Mouse (Mus musculus) heart, adult 2 months (tissue): ENCODE results near the gene Vwa1. TPM values are rescaled to one million over a fixed set of nuclear protein-coding genes. Genes with fewer than 3 reads are reported as not detected.
"Not testable (repeated sequence)": the region's sequence is repeated elsewhere in the genome, so short reads cannot be mapped to it uniquely, and the experiment has no call there.

ENCODE experiments used
- DNase-seq, 2 experiments: peaks; one replicate each; pipeline ENCODE4 v3.0.0; 2021
- H3K27ac ChIP-seq: fragments of 200-600 bp; 2 replicates; pipeline ENCODE4 v1.8.1; 2022
- H3K27me3 ChIP-seq: fragments of 200-500 bp; 2 replicates; pipeline ENCODE4 v1.6.1; 2012; ENCODE audit warnings: mild to moderate bottlenecking, low read length, inconsistent platforms, mixed read lengths; ENCODE audit not compliant: control insufficient read depth, insufficient read depth
- H3K36me3 ChIP-seq: fragments of 200-500 bp; 2 replicates; pipeline ENCODE4 v1.6.1; 2012; ENCODE audit warnings: low read length, inconsistent platforms; ENCODE audit not compliant: control insufficient read depth, insufficient read depth
- H3K4me1 ChIP-seq: fragments of 200-500 bp; 2 replicates; pipeline ENCODE4 v1.6.1; 2011; ENCODE audit warnings: low read length; ENCODE audit not compliant: control insufficient read depth, insufficient read depth
- H3K4me3 ChIP-seq: fragments of 200-600 bp; 2 replicates; pipeline ENCODE4 v1.8.1; 2022
- H3K79me2 ChIP-seq: fragments of 200-500 bp; replicated peaks from 2 replicates; pipeline ENCODE4 v1.6.1; 2012; ENCODE audit warnings: mild to moderate bottlenecking, inconsistent platforms, low read length, moderate library complexity, mixed read lengths; ENCODE audit not compliant: control insufficient read depth, insufficient read depth
- H3K9ac ChIP-seq: fragments of 200-500 bp; 2 replicates; pipeline ENCODE4 v1.6.1; 2012; ENCODE audit warnings: low read depth, mild to moderate bottlenecking, control low read depth, inconsistent platforms, low read length, mixed read lengths
- CTCF ChIP-seq: fragments of 200-600 bp; IDR thresholded peaks from 2 replicates; pipeline ENCODE4 v1.8.1; 2022; ENCODE audit warnings: antibody characterized with exemption, mild to moderate bottlenecking, moderate library complexity
- EP300 ChIP-seq: fragments of 200-500 bp; IDR thresholded peaks from 2 replicates; pipeline ENCODE4 v1.6.1; 2011; ENCODE audit warnings: low read depth, low read length, control low read depth; ENCODE audit not compliant: insufficient read depth
- POLR2A ChIP-seq: fragments of 200-500 bp; IDR thresholded peaks from 2 replicates; pipeline ENCODE4 v1.6.1; 2011; ENCODE audit warnings: mild to moderate bottlenecking, low read depth, low read length, control low read depth; ENCODE audit not compliant: insufficient read depth
- WGBS: fragments of 180-500 bp; shearing (Covaris S2); methylation state at CpG from one replicate; pipeline ENCODE4 v1.1.7; 2018; 5-methylcytosine and 5-hydroxymethylcytosine counted together
- intact Hi-C: fragments of 180-260 bp; cut with DNase I; formaldehyde crosslinking; loops from one replicate; pipeline ENCODE4 v1.15.1; 2025
- polyA plus RNA-seq: library from polyadenylated mRNA; depleted of rRNA; stranded (reverse); fragments of >200 nt; gene quantifications from 2 replicates; pipeline ENCODE4 v1.2.3, GENCODE M21; 2012
- total RNA-seq, 2 experiments: library from RNA; stranded (reverse); gene quantifications; 2 replicates each; pipeline ENCODE4 v1.2.3; 2021

The Vwa1 gene
- total and polyA plus RNA-seq, 3 experiments = 6.4 to 14.4 (median 9.8) TPM

GRCm38 (mm10) chr4:155745136-155745535, 29.4 kb downstream of the Vwa1 start:
- H3K36me3 ChIP-seq = no peaks in the 10 kb centered on the region

DNA sequence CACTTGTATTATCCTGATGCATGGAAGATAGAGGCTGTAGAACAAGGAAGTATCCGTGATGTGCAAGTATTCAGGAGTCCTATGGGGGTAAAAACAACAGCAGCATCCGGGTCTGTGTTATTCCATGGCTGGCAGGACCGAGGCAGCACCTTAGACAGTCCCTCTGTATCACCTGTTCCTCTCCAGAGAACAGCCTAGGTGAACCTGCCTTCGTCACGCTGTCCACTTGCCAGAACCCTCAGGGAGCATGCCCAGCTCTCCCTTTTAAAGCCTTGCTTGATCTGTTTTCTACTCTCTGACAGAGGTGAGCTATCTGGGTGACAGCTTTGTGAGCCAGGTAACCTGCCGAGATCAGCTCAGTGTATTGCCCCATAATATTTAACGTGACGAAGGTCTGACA, 30.0 kb downstream of the Vwa1 start:
- Histone ChIP-seq H3K36me3 (no peaks in the 10 kb centered on the region), H3K4me1 (no peaks in the 10 kb centered on the region), H3K27ac (no peak overlapping the region), H3K9ac (no peak overlapping the region), H3K79me2 (no peaks in the 10 kb centered on the region), H3K27me3 (no peaks in the 10 kb centered on the region), H3K4me3 (no peak overlapping the region)
- DNase-seq = no peak
- TF ChIP-seq POLR2A (no peak), EP300 (no peak), CTCF (no peak)
- intact Hi-C loops = no loop called here
- WGBS = 87% methylated on average over 8 of the region's 8 CpGs

More at GRCm38 (mm10) chr4:155745136-155745535, 29.4 kb downstream of the Vwa1 start:
- intact Hi-C loops = no loop called here
- 88% methylated on average over 5 of the region's 5 CpGs for WGBS
- H3K79me2 ChIP-seq = no peaks in the 10 kb centered on the region
- TF ChIP-seq CTCF (no peak), POLR2A (no peak), EP300 (no peak)
- no peak for DNase-seq
- H3K4me1 ChIP-seq = no peaks in the 10 kb centered on the region
- no peak overlapping the region for H3K27ac ChIP-seq
- H3K9ac ChIP-seq = no peak overlapping the region
- no peaks in the 10 kb centered on the region for H3K27me3 ChIP-seq
- no peak overlapping the region for H3K4me3 ChIP-seq

DNA sequence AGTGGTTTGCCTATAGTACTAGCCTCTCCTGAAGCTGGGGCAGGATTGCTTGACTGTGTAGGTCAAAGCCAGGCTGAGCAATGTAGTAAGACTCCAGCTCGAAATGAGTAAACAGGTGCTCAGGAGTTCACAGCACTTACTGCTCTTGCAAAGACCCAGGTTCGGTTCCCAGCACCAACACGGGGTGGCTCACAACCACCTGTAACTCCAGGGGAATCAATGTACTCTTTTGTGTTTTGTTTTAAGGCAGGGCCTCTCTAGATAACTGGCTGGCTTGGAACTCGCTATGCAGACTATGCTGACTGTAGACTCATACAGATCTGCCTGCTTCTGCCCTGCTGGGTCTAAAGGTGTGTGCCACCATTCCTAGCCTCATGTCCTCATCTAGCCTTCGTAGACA, 31.8 kb downstream of the Vwa1 start:
- H3K27ac ChIP-seq = no peak overlapping the region
- no peaks in the 10 kb centered on the region for H3K4me1 ChIP-seq
- no peaks in the 10 kb centered on the region for H3K79me2 ChIP-seq
- H3K4me3 ChIP-seq = no peak overlapping the region
- no peak for TF ChIP-seq EP300
- H3K9ac ChIP-seq = no peak overlapping the region
- intact Hi-C loops = no loop called here
- no peak for DNase-seq
- H3K27me3 ChIP-seq = no peaks in the 10 kb centered on the region
- H3K36me3 ChIP-seq = no peaks in the 10 kb centered on the region
- WGBS = 92% methylated on average over 5 of the region's 5 CpGs

DNA sequence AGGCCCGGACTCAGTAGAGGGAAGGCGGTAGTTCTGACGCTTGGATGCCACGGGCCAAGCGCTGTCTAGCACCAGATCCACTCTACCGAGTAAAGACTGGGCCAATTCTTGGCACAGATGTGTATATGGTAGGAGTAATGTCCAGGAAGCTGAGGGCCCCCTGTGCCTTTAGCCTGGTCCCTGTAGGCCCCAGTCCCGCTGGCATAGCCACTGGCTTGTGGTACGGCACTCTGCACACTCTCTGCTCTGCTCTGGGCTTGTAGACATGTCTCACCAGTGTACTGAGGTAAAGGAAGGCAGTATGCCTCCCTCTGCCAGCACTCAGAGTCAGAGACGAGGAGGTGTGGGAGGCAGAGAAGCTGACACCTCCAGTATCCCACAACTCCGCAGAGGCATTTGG, 33.8 kb downstream of the Vwa1 start:
- H3K79me2 ChIP-seq, H3K36me3 ChIP-seq, H3K4me3 ChIP-seq, H3K9ac ChIP-seq, H3K4me1 ChIP-seq, H3K27me3 ChIP-seq, DNase-seq, H3K27ac ChIP-seq, intact Hi-C loops: not testable (repeated sequence)
- 82% methylated on average over 10 of the region's 10 CpGs for WGBS

- DNase-seq = peak; percentile 37 to 46
- no peaks in the 10 kb centered on the region for H3K36me3 ChIP-seq
These were observed 34.5 kb downstream of the Vwa1 start for GRCm38 (mm10) chr4:155739741-155740636.

GRCm38 (mm10) chr4:155739152-155739551, 35.3 kb downstream of the Vwa1 start:
- H3K36me3 ChIP-seq = no peaks in the 10 kb centered on the region
- H3K4me3 ChIP-seq = no peak overlapping the region
- no peak for DNase-seq
- no peaks in the 10 kb centered on the region for H3K79me2 ChIP-seq
- intact Hi-C loops = no loop called here
- TF ChIP-seq POLR2A (no peak), EP300 (no peak), CTCF (no peak)
- 86% methylated on average over 6 of the region's 6 CpGs for WGBS
- no peak overlapping the region for H3K9ac ChIP-seq
- no peaks in the 10 kb centered on the region for H3K27me3 ChIP-seq
- no peaks in the 10 kb centered on the region for H3K4me1 ChIP-seq
- no peak overlapping the region for H3K27ac ChIP-seq

More at GRCm38 (mm10) chr4:155739741-155740636, 34.5 kb downstream of the Vwa1 start:
- no peak for TF ChIP-seq CTCF
- TF ChIP-seq EP300 = no peak
- TF ChIP-seq POLR2A = no peak
- Histone ChIP-seq H3K27me3 (no peaks in the 10 kb centered on the region), H3K27ac (no peak overlapping the region), H3K79me2 (no peaks in the 10 kb centered on the region), H3K9ac (no peak overlapping the region), H3K4me1 (no peaks in the 10 kb centered on the region), H3K4me3 (no peak overlapping the region)
- intact Hi-C loops = no loop called here
- WGBS = 68% methylated on average over 37 of the region's 37 CpGs
